ENCODE assay signal across 23 mouse cellular contexts in the genomic region with DNA sequence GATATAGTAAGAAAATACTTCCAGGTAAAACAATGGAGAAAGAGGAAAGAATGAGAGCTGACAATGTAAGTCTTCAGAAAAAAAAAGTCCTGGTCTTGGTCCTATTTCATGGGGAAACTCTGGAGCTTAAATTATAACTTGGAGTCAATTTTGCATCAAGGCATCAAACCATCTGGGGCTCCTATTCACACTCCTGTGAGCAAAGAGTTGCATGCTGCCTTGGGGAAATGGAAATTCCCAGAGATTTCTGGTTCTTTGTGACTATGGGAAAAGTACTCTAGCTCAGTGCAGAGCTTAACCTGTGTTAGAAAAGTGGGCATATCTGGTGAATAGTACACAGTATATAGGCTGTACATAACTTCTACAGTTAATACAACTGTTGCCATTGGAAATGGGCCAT.
DNase-seq lines count a peak whose midpoint lies in the region; ATAC-seq and TF ChIP-seq lines count a peak whose summit lies in the region.
"Had no signal": no experiment of that assay in that cellular context is flagged by ENCODE, and none has a peak within 500 bp of the region (broad histone marks: within the 10 kb centered on the region; RNA-seq: fewer than 3 reads in every experiment).

No protein-coding gene starts in this region.

- H3K9me3 ChIP-seq in midbrain, embryonic 11.5 days (ENCODE audit: control insufficient read depth, low read length) = no peaks in the 10 kb centered on the region
- H3K9me3 ChIP-seq in midbrain, postnatal 0 days (ENCODE audit: low read length) = no peaks in the 10 kb centered on the region
- H3K9me3 ChIP-seq: embryonic facial prominence, embryonic 10.5 days; embryonic facial prominence, embryonic 12.5 days; forebrain, embryonic 13.5 days; forebrain, embryonic 15.5 days had no signal

- no peaks in the 10 kb centered on the region for H3K36me3 ChIP-seq in midbrain, embryonic 11.5 days (ENCODE audit: control insufficient read depth, insufficient read depth, low read length)
- no peaks in the 10 kb centered on the region for H3K36me3 ChIP-seq in midbrain, postnatal 0 days (ENCODE audit: insufficient read depth, low read length)
- H3K36me3 ChIP-seq: embryonic facial prominence, embryonic 10.5 days; embryonic facial prominence, embryonic 12.5 days; forebrain, embryonic 15.5 days; G1E had no signal

- H3K27ac ChIP-seq in midbrain, embryonic 11.5 days (ENCODE audit: low read depth, low read length) = no peak overlapping the region
- H3K27ac ChIP-seq in midbrain, postnatal 0 days (ENCODE audit: low read depth, low read length) = no peak overlapping the region
- H3K27ac ChIP-seq: embryonic facial prominence, embryonic 10.5 days; embryonic facial prominence, embryonic 12.5 days; forebrain, embryonic 13.5 days; forebrain, embryonic 15.5 days had no signal

- H3K4me2 ChIP-seq in midbrain, embryonic 11.5 days = no peak overlapping the region
- no peak overlapping the region for H3K4me2 ChIP-seq in midbrain, postnatal 0 days (ENCODE audit: low read depth, low read length, poor library complexity, severe bottlenecking)
- H3K4me2 ChIP-seq: embryonic facial prominence, embryonic 12.5 days; forebrain, embryonic 13.5 days; forebrain, embryonic 15.5 days had no signal

- no peak overlapping the region for H3K4me3 ChIP-seq in midbrain, embryonic 11.5 days (ENCODE audit: low read depth, low read length)
- H3K4me3 ChIP-seq in midbrain, postnatal 0 days (ENCODE audit: low read depth, low read length) = no peak overlapping the region
- H3K4me3 ChIP-seq: embryonic facial prominence, embryonic 10.5 days; embryonic facial prominence, embryonic 12.5 days; forebrain, embryonic 13.5 days; forebrain, embryonic 15.5 days had no signal

- H3K9ac ChIP-seq in midbrain, embryonic 11.5 days (ENCODE audit: low read length) = no peak overlapping the region
- no peak overlapping the region for H3K9ac ChIP-seq in midbrain, postnatal 0 days (replicated peaks; ENCODE audit: low read length, poor library complexity, severe bottlenecking)
- H3K9ac ChIP-seq: embryonic facial prominence, embryonic 12.5 days; forebrain, embryonic 13.5 days; forebrain, embryonic 15.5 days; forebrain, postnatal 0 days had no signal

- TF ChIP-seq CTCF in midbrain, postnatal 0 days (IDR thresholded peaks at IDR 0.05) = no peak

- no peaks in the 10 kb centered on the region for H3K27me3 ChIP-seq in midbrain, embryonic 11.5 days (ENCODE audit: control insufficient read depth, insufficient read depth, low read length)
- H3K27me3 ChIP-seq in midbrain, postnatal 0 days (ENCODE audit: insufficient read depth, low read length) = no peaks in the 10 kb centered on the region
- H3K27me3 ChIP-seq: CH12.LX; embryonic facial prominence, embryonic 12.5 days; forebrain, embryonic 13.5 days; forebrain, embryonic 15.5 days had no signal

- DNase-seq in frontal cortex, postnatal 25 days (ENCODE audit: low spot score in 2 of 2) = no peak
- DNase-seq in midbrain, embryonic 11.5 days (ENCODE audit: low spot score, missing footprints) = peak; percentile 1
- DNase-seq in midbrain, postnatal 0 days (ENCODE audit: low spot score) = no peak
- peak; percentile 73 for DNase-seq in brain, adult 2 months (ENCODE audit: low read depth, low spot score)
- DNase-seq in MN1 (ENCODE audit: low spot score) = no peak
- DNase-seq: adrenal gland, adult 2 months; adrenal gland, postnatal 10 days; adrenal gland, postnatal 25 days; B cell, adult 2 months; cerebellum, adult 11-12 months; cerebellum, adult 2 months; cerebellum, adult 9-10 months; cerebellum, postnatal 10 days; cerebellum, postnatal 25 days; forebrain, postnatal 0 days had no signal

- H3K4me1 ChIP-seq in midbrain, embryonic 11.5 days (ENCODE audit: control insufficient read depth, insufficient read depth, low read length) = no peaks in the 10 kb centered on the region
- no peaks in the 10 kb centered on the region for H3K4me1 ChIP-seq in midbrain, postnatal 0 days (ENCODE audit: insufficient read depth, low read length)
- H3K4me1 ChIP-seq: embryonic facial prominence, embryonic 10.5 days; embryonic facial prominence, embryonic 12.5 days; forebrain, embryonic 13.5 days; forebrain, embryonic 15.5 days had no signal

- ATAC-seq in frontal cortex, adult (ENCODE audit: low TSS enrichment) = peak; percentile 97
- ATAC-seq in midbrain, embryonic 11.5 days (ENCODE audit: low FRiP score) = no peak
- no peak for ATAC-seq in midbrain, postnatal 0 days (ENCODE audit: low FRiP score)
- ATAC-seq: CD4-positive, CD25-positive, alpha-beta regulatory T cell, adult 4 months; forebrain, embryonic 13.5 days; forebrain, embryonic 15.5 days; forebrain, postnatal 0 days had no signal

Comparison
In these comparisons a context has a peak if more than half of its experiments do, and no peak if none do; other contexts are left out.
1. DNase-seq: peak in midbrain, embryonic 11.5 days (single experiment) and brain, adult 2 months (single experiment); none in frontal cortex, postnatal 25 days (0 of 2), midbrain, postnatal 0 days (single experiment) and MN1 (single experiment).